Mouse (Mus musculus) ZHBTc4 (cell line): ENCODE data around the gene Msrb1.
"Not testable (repeated sequence)": the region's sequence is repeated elsewhere in the genome, so short reads cannot be mapped to it uniquely, and the experiment has no call there.

Experiments
- DNase-seq: peaks from one replicate; pipeline ENCODE4 v3.0.0-alpha.2; 2011; ENCODE audit warnings: low read depth, low spot score

The Msrb1 gene

DNA sequence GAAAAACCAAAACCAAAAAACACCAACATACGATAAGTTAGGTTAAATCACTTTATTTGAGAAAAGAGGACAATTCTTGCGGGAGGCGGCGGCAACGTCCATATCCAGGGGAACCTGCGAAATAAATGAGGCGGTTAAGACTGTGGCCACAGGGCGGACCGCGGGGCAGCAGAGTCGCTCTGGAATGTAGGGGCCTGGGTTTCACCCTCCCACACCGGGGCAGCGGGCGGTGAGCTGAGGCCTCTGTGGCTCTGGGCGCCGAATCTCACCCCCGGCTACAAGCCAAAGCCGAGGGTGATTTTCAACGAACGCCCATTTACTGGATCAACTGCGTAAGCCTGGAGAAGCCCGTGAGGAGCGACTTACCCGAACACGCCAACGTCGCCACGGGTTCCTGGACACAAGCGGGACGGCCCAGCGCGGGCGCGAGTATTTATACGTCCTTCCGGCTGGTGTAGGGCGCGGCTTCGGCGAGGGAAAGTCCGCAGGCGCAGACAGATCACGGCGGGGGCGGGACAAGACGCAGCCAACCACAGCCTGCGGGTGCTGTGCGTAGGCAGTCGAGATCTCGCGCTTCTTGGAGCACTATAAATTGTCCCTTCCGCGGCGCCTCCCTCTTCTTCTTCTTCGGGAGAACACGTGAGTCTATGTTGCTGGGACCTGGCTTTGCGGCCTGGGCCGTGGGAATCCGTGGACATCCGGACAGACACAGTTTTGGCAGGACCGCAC, 16.8 kb upstream of the Msrb1 start:
- peak; percentile 99 for DNase-seq

DNA sequence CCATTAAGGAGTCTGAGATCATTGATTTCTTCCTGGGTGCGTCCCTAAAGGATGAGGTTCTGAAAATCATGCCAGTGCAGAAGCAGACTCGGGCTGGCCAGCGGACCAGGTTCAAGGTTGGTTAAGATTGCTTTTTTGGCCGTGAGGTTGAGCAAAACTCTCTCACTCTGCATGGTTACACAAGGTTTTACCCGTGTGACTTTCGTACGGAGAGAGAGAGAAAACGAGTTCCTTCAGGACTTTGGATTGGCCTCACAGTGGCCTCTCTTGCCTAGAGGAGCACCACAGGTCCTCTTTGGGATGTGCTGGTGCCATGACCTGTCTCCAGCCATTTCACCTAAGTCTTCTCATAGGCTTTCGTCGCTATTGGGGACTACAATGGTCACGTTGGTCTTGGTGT, 15.8 kb upstream of the Msrb1 start:
- DNase-seq, result not testable (repeated sequence)

GRCm38 (mm10) chr17:24721383-24721955, 15.0 kb upstream of the Msrb1 start:
- not testable (repeated sequence) for DNase-seq

DNA sequence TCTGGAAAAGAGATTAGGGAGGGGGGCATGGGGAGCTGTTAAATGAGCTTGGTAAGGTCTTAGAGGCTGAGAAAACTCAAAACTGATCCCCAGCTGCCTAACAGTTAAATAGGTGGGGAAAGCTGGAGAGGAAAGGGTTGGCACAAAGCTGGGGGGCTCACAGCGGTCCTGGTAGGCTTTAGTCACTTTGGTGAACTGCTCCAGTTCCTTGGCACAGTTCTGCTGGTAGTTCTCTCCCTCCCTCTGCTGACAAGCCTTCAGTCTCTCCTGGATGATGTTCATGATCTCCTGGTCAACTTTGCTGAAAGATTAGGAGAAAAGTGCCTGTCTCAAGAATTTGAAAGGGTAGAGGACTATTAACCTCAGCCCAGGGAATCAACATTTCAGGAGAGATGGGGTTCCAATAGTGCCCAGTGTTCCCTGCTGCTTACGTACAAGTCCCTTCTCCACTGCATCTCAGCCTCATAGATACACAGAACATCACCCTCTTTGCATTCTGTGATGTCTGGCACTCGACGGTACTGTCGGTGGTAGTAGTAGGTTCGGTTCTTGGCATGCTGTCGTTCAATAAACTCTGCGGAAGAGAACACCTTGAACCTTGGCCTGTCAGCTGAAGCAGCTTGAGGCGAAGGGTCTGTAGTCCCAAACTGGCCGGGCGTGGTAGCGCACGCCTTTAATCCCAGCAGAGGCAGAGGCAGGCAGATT, 14.1 kb upstream of the Msrb1 start:
- peak; percentile 82 for DNase-seq

DNA sequence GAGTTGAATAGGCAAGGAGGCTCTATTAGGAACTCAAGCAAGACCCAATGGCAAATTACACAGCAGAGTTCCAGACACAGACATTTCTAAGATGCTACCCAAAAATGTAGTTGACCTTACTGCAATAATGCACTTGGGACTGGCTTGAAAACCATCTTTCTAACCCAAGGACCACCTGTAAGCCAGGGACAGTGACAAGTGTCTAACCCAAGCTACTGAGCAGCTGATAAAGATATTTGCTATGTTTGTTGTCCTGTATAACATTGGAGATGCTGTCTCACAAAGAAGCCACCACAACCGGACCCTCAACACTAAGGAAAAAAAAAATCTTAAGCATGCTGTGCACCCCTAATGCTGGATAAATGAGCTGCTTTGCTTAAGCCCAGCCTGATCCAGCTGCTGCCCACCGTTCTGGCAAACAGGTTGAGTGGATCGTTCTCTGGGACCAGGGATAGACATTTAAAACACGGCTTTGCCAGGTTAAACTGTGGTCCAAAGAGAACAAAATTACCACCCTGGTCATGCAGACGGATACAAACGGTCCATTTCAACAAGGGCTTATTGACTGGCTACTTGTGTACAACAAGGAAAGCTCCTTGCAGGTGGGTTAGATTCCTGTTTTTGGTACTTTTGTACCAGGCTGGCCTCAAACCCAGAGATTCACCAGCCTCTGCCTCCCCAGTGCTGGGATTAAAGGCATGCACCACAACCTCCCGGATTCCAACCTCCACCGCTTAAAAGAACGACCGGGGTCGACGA, 13.1 kb upstream of the Msrb1 start:
- peak; percentile 65 for DNase-seq

DNA sequence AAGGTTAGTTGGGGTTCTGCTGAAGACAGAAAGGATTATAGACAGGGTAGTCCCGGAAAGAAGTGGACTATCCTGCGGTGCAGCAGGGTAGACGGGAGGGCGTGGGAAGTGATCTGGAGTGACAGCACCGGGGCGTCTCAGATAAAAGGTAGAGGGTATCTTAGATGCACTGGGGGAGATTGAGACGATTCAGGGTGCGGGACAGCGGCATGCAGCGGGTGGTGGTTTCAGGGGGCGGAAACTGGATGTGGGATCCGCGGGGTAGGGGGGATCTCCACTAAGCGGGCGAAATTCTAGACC, 12.6 kb upstream of the Msrb1 start:
- peak; percentile 51 for DNase-seq

- peak; percentile 97 for DNase-seq
Observed at GRCm38 (mm10) chr17:24724184-24724583, 12.3 kb upstream of the Msrb1 start, which contains the start of gene Ndufb10. Gene Ndufb10 (minus strand): TSS chr17:24724478.

DNA sequence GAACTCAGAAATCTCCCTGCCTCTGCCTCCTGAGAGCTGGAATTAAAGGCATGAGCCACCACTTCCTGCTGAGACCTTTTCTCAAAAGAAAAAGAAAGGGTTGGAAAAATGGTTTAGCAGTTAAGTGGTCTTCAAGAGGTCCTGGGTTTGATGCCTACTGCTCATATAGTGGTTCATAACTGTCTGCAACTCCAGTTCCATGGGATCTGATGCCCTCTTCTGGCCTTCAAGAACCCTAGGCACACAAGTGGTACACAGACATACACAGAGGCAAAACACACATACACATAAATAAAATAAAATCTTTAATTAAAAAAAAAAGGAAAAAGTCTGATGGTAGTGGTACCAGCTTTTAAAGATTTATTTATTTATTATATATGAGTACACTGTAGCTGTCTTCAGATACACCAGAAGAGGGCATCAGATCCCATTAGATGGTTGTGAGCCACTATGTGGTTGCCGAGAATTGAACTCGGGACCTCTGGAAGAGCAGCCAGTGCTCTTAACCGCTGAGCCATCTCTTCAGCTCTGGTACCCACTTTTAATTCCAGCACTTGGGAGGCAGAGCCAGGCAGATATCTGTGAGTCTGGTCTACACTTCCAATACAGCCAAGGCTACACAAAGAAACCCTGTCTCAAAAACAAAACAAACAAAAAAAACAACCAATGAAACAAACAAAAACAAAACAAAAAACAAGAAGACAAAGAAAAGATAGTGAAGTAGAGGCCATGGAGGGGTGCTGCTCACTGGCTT, 10.6 kb upstream of the Msrb1 start:
- no peak for DNase-seq

DNA sequence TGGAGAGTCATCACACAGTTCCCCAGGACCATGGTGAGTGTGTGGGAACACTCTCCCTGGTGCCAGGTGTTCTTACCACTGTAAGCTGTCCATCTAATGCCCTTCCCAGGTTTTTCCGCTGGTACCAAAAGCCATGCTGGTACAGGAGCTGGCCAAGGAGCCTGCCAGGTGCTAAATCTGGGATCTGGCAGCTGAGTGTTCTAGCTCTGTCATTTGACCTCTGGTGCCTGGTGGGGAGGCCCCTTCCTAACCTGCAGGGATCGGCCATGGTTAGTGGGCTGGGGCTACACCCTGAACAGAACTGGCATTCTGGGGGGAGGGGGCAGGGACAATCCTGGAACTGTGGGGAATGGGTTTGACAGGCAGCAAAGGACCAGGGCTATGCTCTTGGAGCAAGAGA, 8.8 kb upstream of the Msrb1 start, which contains the start of gene Rpl3l:
Gene Rpl3l (plus strand): TSS at position 203 of the 400 bp plus-strand sequence.
- DNase-seq, result no peak

GRCm38 (mm10) chr17:24728184-24728583, 8.3 kb upstream of the Msrb1 start:
- no peak for DNase-seq

- DNase-seq, result no peak
Observed at GRCm38 (mm10) chr17:24729067-24729466, 7.4 kb upstream of the Msrb1 start.

GRCm38 (mm10) chr17:24730787-24731186, 5.7 kb upstream of the Msrb1 start:
- DNase-seq, result no peak

- DNase-seq, result no peak
Observed at GRCm38 (mm10) chr17:24732233-24732935, 4.1 kb upstream of the Msrb1 start.

DNA sequence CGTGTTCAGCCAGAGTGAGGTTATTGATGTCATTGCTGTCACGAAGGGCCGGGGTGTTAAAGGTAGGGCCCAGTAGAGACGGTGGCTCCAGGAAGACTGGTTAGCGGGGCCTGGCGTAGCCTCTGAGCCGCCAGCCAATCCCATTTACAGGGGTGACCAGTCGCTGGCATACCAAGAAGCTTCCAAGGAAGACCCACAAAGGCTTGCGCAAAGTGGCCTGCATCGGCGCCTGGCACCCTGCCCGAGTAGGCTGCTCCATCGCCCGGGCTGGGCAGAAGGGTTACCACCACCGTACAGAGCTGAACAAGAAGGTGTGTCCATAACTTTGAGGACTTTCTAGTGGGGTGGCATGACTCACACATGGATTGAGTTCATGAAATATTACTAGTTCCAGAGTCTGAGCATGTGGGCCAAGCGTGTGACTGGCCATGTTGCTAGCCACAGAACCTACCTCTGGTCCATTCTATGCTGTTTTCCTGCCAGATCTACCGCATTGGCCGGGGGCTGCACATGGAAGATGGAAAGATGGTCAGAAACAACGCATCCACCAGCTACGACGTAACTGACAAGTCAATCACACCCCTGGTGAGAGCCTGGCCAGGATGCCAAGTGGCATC, 2.9 kb upstream of the Msrb1 start:
- no peak for DNase-seq

DNA sequence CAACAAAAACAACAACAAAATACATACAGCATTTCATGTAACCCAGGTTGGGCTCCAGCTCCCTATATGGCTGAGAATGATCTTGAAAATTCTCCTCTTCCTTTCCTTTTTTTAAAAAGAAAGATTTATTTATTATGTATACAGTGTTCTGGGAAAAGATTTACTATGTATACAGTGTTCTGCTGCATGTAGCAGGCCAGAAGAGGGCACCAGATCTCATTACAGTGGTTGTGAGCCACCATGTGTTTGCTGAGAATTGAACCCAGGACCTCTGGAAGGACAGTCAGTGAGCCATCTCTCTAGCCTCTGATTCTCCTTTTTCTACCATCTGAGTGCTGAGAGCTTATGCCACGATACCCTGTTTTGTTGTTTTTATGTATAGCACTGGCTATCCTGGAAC, 1.9 kb upstream of the Msrb1 start:
- no peak for DNase-seq

- no peak for DNase-seq
Observed at GRCm38 (mm10) chr17:24735446-24735845, 996 bp upstream of the Msrb1 start.

- DNase-seq, result no peak
Observed at GRCm38 (mm10) chr17:24737135-24737810, 831 bp downstream of the Msrb1 start.

GRCm38 (mm10) chr17:24738238-24738637, 1.8 kb downstream of the Msrb1 start:
- DNase-seq, result no peak

GRCm38 (mm10) chr17:24739926-24740325, 3.5 kb downstream of the Msrb1 start:
- no peak for DNase-seq

- DNase-seq, result no peak
Observed at GRCm38 (mm10) chr17:24742307-24742706, 5.9 kb downstream of the Msrb1 start.
